Mouse (Mus musculus): Measurements from ENCODE around the gene Luc7l. TPM values are rescaled to one million over a fixed set of nuclear protein-coding genes. Genes with fewer than 3 reads are reported as not detected.
A peak's percentile ranks its signal among the peaks of the same experiment; 100 is the strongest.

Luc7l gene
- polyA plus RNA-seq, 2 experiments = 101 to 126 TPM

DNA sequence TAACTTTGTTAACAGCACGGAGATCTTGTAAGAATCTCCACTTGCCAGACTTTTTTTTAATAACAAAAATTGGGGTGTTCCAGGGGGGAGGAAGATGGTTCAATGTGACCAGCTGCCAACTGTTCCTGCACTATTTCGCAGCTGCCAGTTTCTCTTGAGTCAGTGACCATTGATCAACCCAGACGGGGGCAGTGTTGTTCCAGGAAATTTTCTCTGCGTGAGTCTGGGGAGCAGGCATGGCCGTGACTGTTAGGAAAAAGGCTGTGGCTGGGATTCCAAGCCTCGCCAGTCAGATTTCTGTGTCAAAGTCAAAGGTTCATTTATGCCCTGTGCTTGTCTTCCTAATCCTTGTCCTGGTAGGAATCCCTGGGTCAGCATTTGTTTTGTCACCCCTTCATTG is 61.6 kb downstream of the Luc7l start:
- 14% methylated on average over 6 of the region's 6 CpGs for WGBS
- DNase-seq (ENCODE audit: low spot score) (peak; percentile 76), ATAC-seq (ENCODE audit: low FRiP score, low read depth) (no peak)
- no peaks in the 10 kb centered on the region for H3K9me3 ChIP-seq (ENCODE audit: control insufficient read depth, low read length)
- H3K36me3 ChIP-seq (ENCODE audit: control insufficient read depth, insufficient read depth, low read length) = no peaks in the 10 kb centered on the region
- no peak overlapping the region for H3K4me2 ChIP-seq (replicated peaks; ENCODE audit: low read depth, low read length, severe bottlenecking)
- no peaks in the 10 kb centered on the region for H3K4me1 ChIP-seq (ENCODE audit: control insufficient read depth, insufficient read depth, low read length)
- H3K4me3 ChIP-seq (replicated peaks; ENCODE audit: low read length) = no peak overlapping the region
- no peak overlapping the region for H3K9ac ChIP-seq (ENCODE audit: low read depth, low read length, severe bottlenecking)
- peaks cover 8% of the 10 kb centered on the region; the same call in 1 of the 2 replicates for H3K27me3 ChIP-seq (ENCODE audit: control insufficient read depth, insufficient read depth, low read length)
- no peak for TF ChIP-seq POLR2A (IDR thresholded peaks at IDR 0.05; ENCODE audit: borderline replicate concordance, extremely low read depth, insufficient read depth, insufficient read length)
- H3K27ac ChIP-seq (replicated peaks; ENCODE audit: low read depth, low read length) = no peak overlapping the region

DNA sequence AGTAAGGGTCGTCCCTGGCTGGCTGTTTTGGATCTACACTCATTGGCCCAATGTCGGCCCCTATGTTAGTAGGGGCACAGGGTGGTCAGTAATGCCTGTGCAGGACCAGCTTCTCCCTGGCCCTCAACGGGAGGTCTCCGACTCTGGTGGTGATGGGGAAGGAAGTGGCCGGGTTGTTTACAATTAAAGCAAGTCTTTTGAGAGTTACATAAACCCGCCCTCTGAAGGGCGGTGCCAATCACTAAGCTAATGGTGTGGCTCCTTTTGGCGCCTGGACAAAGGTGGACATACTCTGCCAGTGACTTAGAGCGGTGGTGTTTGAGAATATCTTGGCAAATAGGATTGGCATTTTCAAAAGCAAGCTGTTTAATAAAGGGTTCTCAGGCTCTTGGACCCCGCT is 62.8 kb downstream of the Luc7l start:
- Histone ChIP-seq H3K4me3 (replicated peaks; ENCODE audit: low read length) (no peak overlapping the region), H3K27ac (replicated peaks; ENCODE audit: low read depth, low read length) (no peak overlapping the region), H3K27me3 (ENCODE audit: control insufficient read depth, insufficient read depth, low read length) (peaks cover 8% of the 10 kb centered on the region; the same call in 1 of the 2 replicates), H3K4me1 (ENCODE audit: control insufficient read depth, insufficient read depth, low read length) (no peaks in the 10 kb centered on the region), H3K9ac (ENCODE audit: low read depth, low read length, severe bottlenecking) (no peak overlapping the region), H3K4me2 (replicated peaks; ENCODE audit: low read depth, low read length, severe bottlenecking) (no peak overlapping the region), H3K36me3 (ENCODE audit: control insufficient read depth, insufficient read depth, low read length) (no peaks in the 10 kb centered on the region), H3K9me3 (ENCODE audit: control insufficient read depth, low read length) (no peaks in the 10 kb centered on the region)
- DNase-seq (ENCODE audit: low spot score) = no peak
- no peak for ATAC-seq (ENCODE audit: low FRiP score, low read depth)
- TF ChIP-seq POLR2A (IDR thresholded peaks at IDR 0.05; ENCODE audit: borderline replicate concordance, extremely low read depth, insufficient read depth, insufficient read length) = no peak
- 36% methylated on average over 10 of the region's 10 CpGs for WGBS

DNA sequence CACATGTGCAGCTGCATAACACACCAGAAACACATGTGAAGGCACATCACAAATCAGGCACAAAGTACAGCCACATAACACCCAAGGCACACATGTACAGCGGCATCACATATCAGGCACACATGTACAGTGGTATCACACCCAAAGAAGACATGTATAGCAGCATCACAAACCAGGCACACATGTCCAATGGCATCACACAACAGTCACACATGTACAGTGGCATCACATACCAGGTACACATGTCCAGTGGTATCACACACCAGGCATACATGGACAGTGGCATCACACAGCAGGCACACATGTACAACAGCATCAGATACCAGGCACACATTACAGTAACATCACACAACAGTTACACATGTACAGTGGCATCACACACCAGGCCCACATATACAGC is 65.7 kb downstream of the Luc7l start:
- DNase-seq (ENCODE audit: low spot score) (no peak), ATAC-seq (ENCODE audit: low FRiP score, low read depth) (no peak)
- Histone ChIP-seq H3K27ac (replicated peaks; ENCODE audit: low read depth, low read length) (no peak overlapping the region), H3K4me3 (replicated peaks; ENCODE audit: low read length) (no peak overlapping the region), H3K36me3 (ENCODE audit: control insufficient read depth, insufficient read depth, low read length) (no peaks in the 10 kb centered on the region), H3K9ac (ENCODE audit: low read depth, low read length, severe bottlenecking) (no peak overlapping the region), H3K4me1 (ENCODE audit: control insufficient read depth, insufficient read depth, low read length) (no peaks in the 10 kb centered on the region), H3K4me2 (replicated peaks; ENCODE audit: low read depth, low read length, severe bottlenecking) (no peak overlapping the region), H3K27me3 (ENCODE audit: control insufficient read depth, insufficient read depth, low read length) (peaks cover 8% of the 10 kb centered on the region; the same call in 1 of the 2 replicates), H3K9me3 (ENCODE audit: control insufficient read depth, low read length) (no peaks in the 10 kb centered on the region)
- no peak for TF ChIP-seq POLR2A (IDR thresholded peaks at IDR 0.05; ENCODE audit: borderline replicate concordance, extremely low read depth, insufficient read depth, insufficient read length)
- 85% methylated on average over 1 of the region's 1 CpGs for WGBS

Other genes with a start within 250 kb of the Luc7l start
- gene Rab11fip3, start 183.3 kb upstream of the Luc7l start, polyA plus RNA-seq (2012; rRNA removed) = 39.0 and 47.9 TPM in 2 replicates
- 17.8 and 18.0 TPM in 2 replicates for gene Rab11fip3, start 183.3 kb upstream of the Luc7l start, polyA plus RNA-seq (2014; fragmentation: Nextera tagmentation; extraction: Ambion mirVana)
- 32.5 and 34.7 TPM in 2 replicates for gene Decr2, start 162.6 kb upstream of the Luc7l start, polyA plus RNA-seq (2012; rRNA removed)
- gene Decr2, start 162.6 kb upstream of the Luc7l start, polyA plus RNA-seq (2014; fragmentation: Nextera tagmentation; extraction: Ambion mirVana) = 19.0 and 23.3 TPM in 2 replicates
- 133 and 176 TPM in 2 replicates for gene Nme4, start 157.3 kb upstream of the Luc7l start, polyA plus RNA-seq (2012; rRNA removed)
- 104 and 106 TPM in 2 replicates for gene Nme4, start 157.3 kb upstream of the Luc7l start, polyA plus RNA-seq (2014; fragmentation: Nextera tagmentation; extraction: Ambion mirVana)
- 4.3 and 6.5 TPM in 2 replicates for gene Tmem8, start 139.6 kb upstream of the Luc7l start, polyA plus RNA-seq (2012; rRNA removed)
- gene Tmem8, start 139.6 kb upstream of the Luc7l start, polyA plus RNA-seq (2014; fragmentation: Nextera tagmentation; extraction: Ambion mirVana) = 1.1 and 1.2 TPM in 2 replicates
- gene Mrpl28, start 129.4 kb upstream of the Luc7l start, polyA plus RNA-seq (2012; rRNA removed) = 96.1 and 98.9 TPM in 2 replicates
- gene Mrpl28, start 129.4 kb upstream of the Luc7l start, polyA plus RNA-seq (2014; fragmentation: Nextera tagmentation; extraction: Ambion mirVana) = 179 and 182 TPM in 2 replicates
- gene Axin1, start 114.2 kb upstream of the Luc7l start, polyA plus RNA-seq (2012; rRNA removed) = 35.0 and 36.1 TPM in 2 replicates
- gene Axin1, start 114.2 kb upstream of the Luc7l start, polyA plus RNA-seq (2014; fragmentation: Nextera tagmentation; extraction: Ambion mirVana) = 22.3 and 27.7 TPM in 2 replicates
- 0.33 and 0.51 TPM in 2 replicates for gene Pdia2, start 53.8 kb upstream of the Luc7l start, polyA plus RNA-seq (2012; rRNA removed)
- gene Pdia2, start 53.8 kb upstream of the Luc7l start, polyA plus RNA-seq (2014; fragmentation: Nextera tagmentation; extraction: Ambion mirVana) = 0.34 TPM in 1 of 2 replicates, not detected in the other
- 13.9 and 17.0 TPM in 2 replicates for gene Rgs11, start 49.9 kb upstream of the Luc7l start, polyA plus RNA-seq (2012; rRNA removed)
- 5.3 and 8.4 TPM in 2 replicates for gene Rgs11, start 49.9 kb upstream of the Luc7l start, polyA plus RNA-seq (2014; fragmentation: Nextera tagmentation; extraction: Ambion mirVana)
- 7.0 and 8.3 TPM in 2 replicates for gene Arhgdig, start 45.1 kb upstream of the Luc7l start, polyA plus RNA-seq (2012; rRNA removed)
- 10.0 and 11.6 TPM in 2 replicates for gene Arhgdig, start 45.1 kb upstream of the Luc7l start, polyA plus RNA-seq (2014; fragmentation: Nextera tagmentation; extraction: Ambion mirVana)
- 39.2 and 49.6 TPM in 2 replicates for gene Fam234a, start 8.7 kb upstream of the Luc7l start, polyA plus RNA-seq (2012; rRNA removed)
- 44.8 and 46.2 TPM in 2 replicates for gene Fam234a, start 8.7 kb upstream of the Luc7l start, polyA plus RNA-seq (2014; fragmentation: Nextera tagmentation; extraction: Ambion mirVana)
- gene Neurl1b, start 161.9 kb downstream of the Luc7l start, polyA plus RNA-seq (2012; rRNA removed) = 4.1 and 5.7 TPM in 2 replicates
- gene Neurl1b, start 161.9 kb downstream of the Luc7l start, polyA plus RNA-seq (2014; fragmentation: Nextera tagmentation; extraction: Ambion mirVana) = 0.68 and 0.85 TPM in 2 replicates

Data from limb, embryonic 14.5 days (tissue).